Mouse (Mus musculus): ENCODE measurements around the gene Rpn2. TPM values are rescaled to one million over a fixed set of nuclear protein-coding genes. Genes with fewer than 3 reads are reported as not detected.
A peak's percentile ranks its signal among the peaks of the same experiment; 100 is the strongest.

Gene Rpn2
- polyA plus RNA-seq, 1 experiment from 2014 or later, result 225 TPM

DNA sequence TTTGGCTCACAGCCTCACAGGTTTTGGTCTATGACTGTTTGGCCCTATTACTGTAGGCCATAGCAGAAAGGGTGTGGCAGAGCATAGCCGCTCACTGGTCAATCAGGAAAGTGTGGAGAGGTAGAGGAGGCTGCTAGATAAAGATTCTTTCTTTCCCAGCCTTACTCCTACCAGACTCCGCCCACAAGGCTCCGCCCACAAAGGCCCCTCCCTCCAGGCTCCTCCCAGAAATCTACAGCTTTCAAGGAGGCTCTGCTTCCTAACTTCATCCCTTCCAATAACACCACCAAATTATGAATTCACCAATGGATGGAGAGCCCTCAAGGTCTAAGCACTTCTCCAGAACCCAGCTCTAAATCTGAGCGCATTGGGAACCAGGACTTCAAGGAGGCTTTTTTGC lies 74.4 kb downstream of the Rpn2 start:
- no peaks in the 10 kb centered on the region for H3K9me3 ChIP-seq (replicated peaks; ENCODE audit: control insufficient read depth, low read length, poor library complexity, severe bottlenecking)
- peaks cover 17% of the 10 kb centered on the region for H3K4me1 ChIP-seq (ENCODE audit: control insufficient read depth, insufficient read depth, low read length)
- no peak overlapping the region for H3K4me3 ChIP-seq (ENCODE audit: low read depth, low read length)
- 84% methylated on average over 4 of the region's 4 CpGs for WGBS
- H3K9ac ChIP-seq (ENCODE audit: low read depth, low read length), result no peak overlapping the region
- no peak overlapping the region for H3K4me2 ChIP-seq (ENCODE audit: low read length)
- no peaks in the 10 kb centered on the region for H3K27me3 ChIP-seq (ENCODE audit: control insufficient read depth, insufficient read depth, low read depth, low read length)
- H3K27ac ChIP-seq (ENCODE audit: low read length), result no peak overlapping the region
- no peak for ATAC-seq
- no peaks in the 10 kb centered on the region for H3K36me3 ChIP-seq (ENCODE audit: control insufficient read depth, insufficient read depth, low read length)

DNA sequence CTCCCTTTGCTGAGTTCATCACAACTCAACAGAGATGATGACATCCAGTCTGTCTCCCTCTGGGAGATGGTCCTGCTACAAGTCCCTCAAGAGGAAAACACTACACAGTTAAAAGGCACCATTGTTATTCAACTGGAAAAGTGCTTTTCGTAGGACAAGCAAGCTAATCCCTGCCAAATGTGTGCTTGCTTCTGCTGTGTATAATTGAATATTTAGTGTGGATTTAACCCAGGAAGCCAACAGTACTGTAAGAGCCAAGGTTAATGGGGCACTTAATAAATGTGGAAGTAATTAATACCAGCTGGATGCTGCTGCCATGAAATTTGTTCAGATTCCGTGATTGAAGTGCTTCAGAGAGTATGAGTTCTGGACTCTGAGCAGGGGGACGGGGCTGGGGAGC lies 75.3 kb downstream of the Rpn2 start:
- H3K27me3 ChIP-seq (ENCODE audit: control insufficient read depth, insufficient read depth, low read depth, low read length), result no peaks in the 10 kb centered on the region
- H3K36me3 ChIP-seq (ENCODE audit: control insufficient read depth, insufficient read depth, low read length), result no peaks in the 10 kb centered on the region
- H3K4me3 ChIP-seq (ENCODE audit: low read depth, low read length), result no peak overlapping the region
- no peaks in the 10 kb centered on the region for H3K9me3 ChIP-seq (replicated peaks; ENCODE audit: control insufficient read depth, low read length, poor library complexity, severe bottlenecking)
- H3K27ac ChIP-seq (ENCODE audit: low read length), result no peak overlapping the region
- 65% methylated on average over 3 of the region's 3 CpGs for WGBS
- no peak overlapping the region for H3K9ac ChIP-seq (ENCODE audit: low read depth, low read length)
- ATAC-seq, result no peak
- H3K4me2 ChIP-seq (ENCODE audit: low read length), result no peak overlapping the region
- peaks cover 9% of the 10 kb centered on the region for H3K4me1 ChIP-seq (ENCODE audit: control insufficient read depth, insufficient read depth, low read length)

GRCm38 (mm10) chr2:157360028-157360427 lies 81.2 kb downstream of the Rpn2 start:
- Histone ChIP-seq H3K27me3 (ENCODE audit: control insufficient read depth, insufficient read depth, low read depth, low read length) (no peaks in the 10 kb centered on the region), H3K9ac (ENCODE audit: low read depth, low read length) (no peak overlapping the region), H3K4me1 (ENCODE audit: control insufficient read depth, insufficient read depth, low read length) (no peaks in the 10 kb centered on the region), H3K4me2 (ENCODE audit: low read length) (no peak overlapping the region), H3K27ac (ENCODE audit: low read length) (no peak overlapping the region), H3K4me3 (ENCODE audit: low read depth, low read length) (no peak overlapping the region), H3K9me3 (replicated peaks; ENCODE audit: control insufficient read depth, low read length, poor library complexity, severe bottlenecking) (no peaks in the 10 kb centered on the region), H3K36me3 (ENCODE audit: control insufficient read depth, insufficient read depth, low read length) (no peaks in the 10 kb centered on the region)
- WGBS, result 83% methylated on average over 5 of the region's 5 CpGs
- no peak for ATAC-seq

- Histone ChIP-seq H3K4me3 (ENCODE audit: low read depth, low read length) (no peak overlapping the region), H3K27ac (ENCODE audit: low read length) (no peak overlapping the region), H3K4me2 (ENCODE audit: low read length) (no peak overlapping the region), H3K36me3 (ENCODE audit: control insufficient read depth, insufficient read depth, low read length) (no peaks in the 10 kb centered on the region), H3K27me3 (ENCODE audit: control insufficient read depth, insufficient read depth, low read depth, low read length) (no peaks in the 10 kb centered on the region), H3K9me3 (replicated peaks; ENCODE audit: control insufficient read depth, low read length, poor library complexity, severe bottlenecking) (no peaks in the 10 kb centered on the region), H3K4me1 (ENCODE audit: control insufficient read depth, insufficient read depth, low read length) (peaks cover 5% of the 10 kb centered on the region), H3K9ac (ENCODE audit: low read depth, low read length) (no peak overlapping the region)
- ATAC-seq, result no peak
- 88% methylated on average over 3 of the region's 3 CpGs for WGBS
These were observed 84.2 kb downstream of the Rpn2 start for GRCm38 (mm10) chr2:157363031-157363430.

GRCm38 (mm10) chr2:157366762-157367161 lies 87.9 kb downstream of the Rpn2 start:
- Histone ChIP-seq H3K4me1 (ENCODE audit: control insufficient read depth, insufficient read depth, low read length) (peaks cover 15% of the 10 kb centered on the region), H3K9me3 (replicated peaks; ENCODE audit: control insufficient read depth, low read length, poor library complexity, severe bottlenecking) (no peaks in the 10 kb centered on the region), H3K27me3 (ENCODE audit: control insufficient read depth, insufficient read depth, low read depth, low read length) (no peaks in the 10 kb centered on the region), H3K4me2 (ENCODE audit: low read length) (peak overlapping the region; percentile 93), H3K27ac (ENCODE audit: low read length) (peak overlapping the region; percentile 84; the same call in 1 of the 2 replicates), H3K36me3 (ENCODE audit: control insufficient read depth, insufficient read depth, low read length) (no peaks in the 10 kb centered on the region), H3K4me3 (ENCODE audit: low read depth, low read length) (peak overlapping the region; percentile 86), H3K9ac (ENCODE audit: low read depth, low read length) (peak overlapping the region; percentile 91; the same call in 1 of the 2 replicates)
- ATAC-seq, result no peak
- WGBS, result 86% methylated on average over 9 of the region's 9 CpGs

- Histone ChIP-seq H3K36me3 (ENCODE audit: control insufficient read depth, insufficient read depth, low read length) (no peaks in the 10 kb centered on the region), H3K4me3 (ENCODE audit: low read depth, low read length) (peak within 1 kb of the TSS; percentile 86), H3K4me2 (ENCODE audit: low read length) (peak within 1 kb of the TSS; percentile 93), H3K27me3 (ENCODE audit: control insufficient read depth, insufficient read depth, low read depth, low read length) (no peaks in the 10 kb centered on the region), H3K27ac (ENCODE audit: low read length) (peak within 1 kb of the TSS; percentile 84), H3K9me3 (replicated peaks; ENCODE audit: control insufficient read depth, low read length, poor library complexity, severe bottlenecking) (no peaks in the 10 kb centered on the region), H3K9ac (ENCODE audit: low read depth, low read length) (peak within 1 kb of the TSS; percentile 91), H3K4me1 (ENCODE audit: control insufficient read depth, insufficient read depth, low read length) (peaks cover 15% of the 10 kb centered on the region)
- WGBS, result 4% methylated on average over 42 of the region's 42 CpGs
- peak; percentile 90 for ATAC-seq
These were observed 88.5 kb downstream of the Rpn2 start, which contains the start of gene Manbal for GRCm38 (mm10) chr2:157367184-157367893. Gene Manbal, plus strand, starts transcription at chr2:157367594.

- 6% methylated on average over 13 of the region's 13 CpGs for WGBS
- Histone ChIP-seq H3K9me3 (replicated peaks; ENCODE audit: control insufficient read depth, low read length, poor library complexity, severe bottlenecking) (no peaks in the 10 kb centered on the region), H3K27ac (ENCODE audit: low read length) (peak overlapping the region; percentile 84), H3K36me3 (ENCODE audit: control insufficient read depth, insufficient read depth, low read length) (no peaks in the 10 kb centered on the region), H3K4me2 (ENCODE audit: low read length) (peak overlapping the region; percentile 93), H3K27me3 (ENCODE audit: control insufficient read depth, insufficient read depth, low read depth, low read length) (no peaks in the 10 kb centered on the region), H3K9ac (ENCODE audit: low read depth, low read length) (peak overlapping the region; percentile 91), H3K4me1 (ENCODE audit: control insufficient read depth, insufficient read depth, low read length) (peaks cover 15% of the 10 kb centered on the region), H3K4me3 (ENCODE audit: low read depth, low read length) (peak overlapping the region; percentile 86)
- ATAC-seq, result peak; percentile 9; the same call in 1 of the 2 replicates
These were observed 89.2 kb downstream of the Rpn2 start for GRCm38 (mm10) chr2:157367991-157368390.

GRCm38 (mm10) chr2:157371696-157372095 lies 92.9 kb downstream of the Rpn2 start:
- peaks cover 33% of the 10 kb centered on the region for H3K4me1 ChIP-seq (ENCODE audit: control insufficient read depth, insufficient read depth, low read length)
- H3K27me3 ChIP-seq (ENCODE audit: control insufficient read depth, insufficient read depth, low read depth, low read length), result no peaks in the 10 kb centered on the region
- ATAC-seq, result no peak
- H3K36me3 ChIP-seq (ENCODE audit: control insufficient read depth, insufficient read depth, low read length), result no peaks in the 10 kb centered on the region
- WGBS, result 85% methylated on average over 6 of the region's 6 CpGs
- H3K9ac ChIP-seq (ENCODE audit: low read depth, low read length), result no peak overlapping the region
- H3K27ac ChIP-seq (ENCODE audit: low read length), result no peak overlapping the region
- no peak overlapping the region for H3K4me2 ChIP-seq (ENCODE audit: low read length)
- H3K4me3 ChIP-seq (ENCODE audit: low read depth, low read length), result no peak overlapping the region
- no peaks in the 10 kb centered on the region for H3K9me3 ChIP-seq (replicated peaks; ENCODE audit: control insufficient read depth, low read length, poor library complexity, severe bottlenecking)

- no peak for ATAC-seq
- WGBS, result 85% methylated on average over 3 of the region's 3 CpGs
- H3K9ac ChIP-seq (ENCODE audit: low read depth, low read length), result no peak overlapping the region
These were observed 94.9 kb downstream of the Rpn2 start for GRCm38 (mm10) chr2:157373681-157374080.

More at GRCm38 (mm10) chr2:157373681-157374080, 94.9 kb downstream of the Rpn2 start:
- H3K27me3 ChIP-seq (ENCODE audit: control insufficient read depth, insufficient read depth, low read depth, low read length), result no peaks in the 10 kb centered on the region
- no peak overlapping the region for H3K4me3 ChIP-seq (ENCODE audit: low read depth, low read length)
- H3K27ac ChIP-seq (ENCODE audit: low read length), result no peak overlapping the region
- peaks cover 21% of the 10 kb centered on the region for H3K4me1 ChIP-seq (ENCODE audit: control insufficient read depth, insufficient read depth, low read length)
- H3K36me3 ChIP-seq (ENCODE audit: control insufficient read depth, insufficient read depth, low read length), result no peaks in the 10 kb centered on the region
- H3K4me2 ChIP-seq (ENCODE audit: low read length), result no peak overlapping the region
- H3K9me3 ChIP-seq (replicated peaks; ENCODE audit: control insufficient read depth, low read length, poor library complexity, severe bottlenecking), result no peaks in the 10 kb centered on the region

All from midbrain, embryonic 16.5 days (tissue).